Mouse (Mus musculus) ES-Bruce4 (cell line): Measurements from ENCODE around the gene Gm20683.

Experiments used
- CTCF ChIP-seq: IDR thresholded peaks from one replicate; pipeline ENCODE4 v1.8.1; 2011; ENCODE audit warnings: low read depth, low read length
- POLR2A ChIP-seq: IDR thresholded peaks from one replicate; pipeline ENCODE4 v1.8.1; 2011; ENCODE audit warnings: low read length; ENCODE audit not compliant: insufficient read depth

DNA sequence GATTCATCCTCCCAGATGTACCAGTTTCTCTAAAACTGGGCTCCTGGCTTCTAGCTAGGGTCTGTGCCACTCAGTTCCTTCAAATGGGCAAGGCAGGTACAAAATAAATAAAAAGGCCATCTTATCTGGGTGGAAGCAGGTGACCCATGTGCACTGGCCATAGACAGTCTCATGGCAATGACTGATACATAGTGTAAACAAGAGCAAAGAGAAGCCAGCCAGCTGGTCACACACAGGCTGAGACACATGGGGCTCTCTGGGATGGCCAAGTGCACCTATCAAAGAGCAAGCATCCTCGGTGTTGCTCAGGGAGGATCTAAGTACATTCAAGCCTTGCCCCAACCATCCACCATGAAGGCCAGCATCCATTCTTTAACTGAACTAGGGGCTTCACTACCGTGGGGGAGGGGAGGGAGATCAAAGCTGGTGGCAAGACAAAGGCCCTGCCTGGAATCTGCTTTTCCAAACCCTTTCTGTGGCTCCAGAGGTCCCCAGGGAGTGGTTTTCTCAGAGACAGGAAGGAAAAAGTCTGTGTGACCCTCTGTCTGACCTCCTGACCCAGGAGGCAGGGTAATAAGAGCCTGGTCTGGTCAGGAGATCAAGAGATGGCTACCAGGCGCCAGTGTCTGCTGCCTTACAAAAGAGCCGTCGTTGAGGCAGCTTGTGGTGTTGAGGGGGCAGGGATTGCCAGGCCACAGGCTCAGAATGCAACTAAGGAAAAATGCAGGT, 39.5 kb upstream of the Gm20683 start:
- TF ChIP-seq POLR2A (no peak), CTCF (no peak)
